Mouse (Mus musculus) liver, adult 2 months (tissue): ENCODE data around the gene Wwc2.

Experiments
- CTCF ChIP-seq: fragments of 200-500 bp; IDR thresholded peaks from 2 replicates; pipeline ENCODE4 v1.5.1; 2011; ENCODE audit warnings: low read depth, low read length, control low read depth
- POLR2A ChIP-seq: fragments of 200-500 bp; IDR thresholded peaks from 2 replicates; pipeline ENCODE4 v1.6.1; 2011; ENCODE audit warnings: low read length, control low read depth; ENCODE audit not compliant: insufficient read depth; ENCODE audit errors: extremely low read depth

DNA sequence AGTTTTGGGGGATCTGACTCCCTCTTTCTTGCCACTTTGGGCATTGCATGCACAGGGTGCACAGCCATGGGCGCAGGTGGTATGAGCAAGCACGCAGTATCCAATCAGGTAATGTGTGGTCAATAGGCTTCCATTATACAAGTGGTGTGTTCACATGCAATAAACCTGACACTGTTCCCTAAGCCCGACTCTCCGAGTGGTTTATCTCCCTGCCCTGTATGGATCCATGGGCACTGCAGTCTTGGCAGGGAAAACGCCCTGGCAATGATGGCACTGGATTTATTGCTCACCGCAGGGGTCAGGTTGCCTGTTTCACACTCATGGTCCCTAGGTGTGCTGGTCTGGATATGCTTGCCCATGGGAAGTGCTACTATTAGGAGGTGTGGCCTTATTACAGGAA lies 142.8 kb downstream of the Wwc2 start:
- TF ChIP-seq CTCF = no peak
- TF ChIP-seq POLR2A = no peak
